Mouse (Mus musculus): ENCODE data around the gene Smg1.
A peak's percentile ranks its signal among the peaks of the same experiment; 100 is the strongest.
"Not testable (repeated sequence)": the region's sequence is repeated elsewhere in the genome, so short reads cannot be mapped to it uniquely, and the experiment has no call there.

Smg1 gene

GRCm38 (mm10) chr7:118249563-118249962 lies 6.1 kb upstream of the Smg1 start:
- no peak for DNase-seq (ENCODE audit: low spot score in 2 of 2)

GRCm38 (mm10) chr7:118248069-118248468 lies 4.6 kb upstream of the Smg1 start:
- no peak for DNase-seq (ENCODE audit: low spot score in 2 of 2)

GRCm38 (mm10) chr7:118245260-118245659 lies 1.8 kb upstream of the Smg1 start:
- no peak for DNase-seq (ENCODE audit: low spot score in 2 of 2)

- no peak for DNase-seq (ENCODE audit: low spot score in 2 of 2)
These were observed 508 bp downstream of the Smg1 start for GRCm38 (mm10) chr7:118242911-118243412.

GRCm38 (mm10) chr7:118242309-118242708 lies 1.2 kb downstream of the Smg1 start:
- DNase-seq (ENCODE audit: low spot score in 2 of 2), result no peak

- no peak for DNase-seq (ENCODE audit: low spot score in 2 of 2)
These were observed 3.1 kb downstream of the Smg1 start for GRCm38 (mm10) chr7:118240402-118240801.

- DNase-seq (ENCODE audit: low spot score in 2 of 2), result no peak
These were observed 3.5 kb downstream of the Smg1 start for GRCm38 (mm10) chr7:118239996-118240395.

GRCm38 (mm10) chr7:118236949-118237348 lies 6.5 kb downstream of the Smg1 start:
- DNase-seq (ENCODE audit: low spot score in 2 of 2), result no peak

GRCm38 (mm10) chr7:118234236-118234635 lies 9.2 kb downstream of the Smg1 start:
- DNase-seq (ENCODE audit: low spot score in 2 of 2), result no peak

- DNase-seq (ENCODE audit: low spot score in 2 of 2), result no peak
These were observed 10.9 kb downstream of the Smg1 start for GRCm38 (mm10) chr7:118232613-118233012.

- no peak for DNase-seq (ENCODE audit: low spot score in 2 of 2)
These were observed 23.7 kb downstream of the Smg1 start for GRCm38 (mm10) chr7:118219777-118220176.

- no peak for DNase-seq (ENCODE audit: low spot score in 2 of 2)
These were observed 37.1 kb downstream of the Smg1 start for GRCm38 (mm10) chr7:118206396-118206795.

GRCm38 (mm10) chr7:118195756-118196155 lies 47.7 kb downstream of the Smg1 start:
- DNase-seq (ENCODE audit: low spot score in 2 of 2), result no peak

GRCm38 (mm10) chr7:118185878-118186277 lies 57.6 kb downstream of the Smg1 start:
- no peak for DNase-seq (ENCODE audit: low spot score in 2 of 2)

- no peak for DNase-seq (ENCODE audit: low spot score in 2 of 2)
These were observed 58.9 kb downstream of the Smg1 start for GRCm38 (mm10) chr7:118184604-118185003.

- DNase-seq (ENCODE audit: low spot score in 2 of 2), result no peak
These were observed 62.3 kb downstream of the Smg1 start for GRCm38 (mm10) chr7:118181123-118181522.

GRCm38 (mm10) chr7:118179782-118180181 lies 63.7 kb downstream of the Smg1 start:
- no peak for DNase-seq (ENCODE audit: low spot score in 2 of 2)

GRCm38 (mm10) chr7:118175821-118176355 lies 67.6 kb downstream of the Smg1 start:
- no peak for DNase-seq (ENCODE audit: low spot score in 2 of 2)

GRCm38 (mm10) chr7:118170125-118170524 lies 73.3 kb downstream of the Smg1 start:
- DNase-seq (ENCODE audit: low spot score in 2 of 2), result not testable (repeated sequence)

- no peak for DNase-seq (ENCODE audit: low spot score in 2 of 2)
These were observed 80.5 kb downstream of the Smg1 start for GRCm38 (mm10) chr7:118163006-118163405.

- peak in 1 of 2 experiments; percentile 16 for DNase-seq (ENCODE audit: low spot score in 2 of 2)
These were observed 83.3 kb downstream of the Smg1 start for GRCm38 (mm10) chr7:118160121-118160520.

GRCm38 (mm10) chr7:118156461-118156860 lies 87.0 kb downstream of the Smg1 start:
- no peak for DNase-seq (ENCODE audit: low spot score in 2 of 2)

- DNase-seq (ENCODE audit: low spot score in 2 of 2), result no peak
These were observed 89.3 kb downstream of the Smg1 start for GRCm38 (mm10) chr7:118154150-118154549.

GRCm38 (mm10) chr7:118143602-118144001 lies 99.9 kb downstream of the Smg1 start:
- no peak for DNase-seq (ENCODE audit: low spot score in 2 of 2)
